Mouse (Mus musculus): ENCODE measurements around the gene Tmem147. TPM values are rescaled to one million over a fixed set of nuclear protein-coding genes. Genes with fewer than 3 reads are reported as not detected.

Tmem147 gene
- 231 and 307 TPM in 2 replicates for polyA plus RNA-seq (2015; fragmentation: Nextera tagmentation; extraction: Ambion mirVana)

GRCm38 (mm10) chr7:30729396-30730063 is at the start of gene Tmem147:
Gene Tmem147 (minus strand): TSS chr7:30729540.

GRCm38 (mm10) chr7:30763456-30763855 is 34.1 kb upstream of the Tmem147 start, which contains the start of gene Dmkn:
Gene Dmkn (plus strand): TSS chr7:30763756.

GRCm38 (mm10) chr7:30751086-30751669 is 21.8 kb upstream of the Tmem147 start, which contains the start of gene Sbsn:
Gene Sbsn (plus strand): TSS chr7:30751471.

GRCm38 (mm10) chr7:30743617-30744016 is 14.3 kb upstream of the Tmem147 start, which contains the start of gene Gapdhs:
Gene Gapdhs (minus strand): TSS chr7:30743681.

GRCm38 (mm10) chr7:30711942-30712341 is 17.4 kb downstream of the Tmem147 start, which contains the start of gene Atp4a:
Gene Atp4a (plus strand): TSS chr7:30712209.

GRCm38 (mm10) chr7:30698589-30698988 is 30.8 kb downstream of the Tmem147 start, which contains the start of gene 2200002J24Rik:
Gene 2200002J24Rik (plus strand): TSS chr7:30698926.

Other genes starting within 250 kb of the Tmem147 start
- 3.3 and 7.4 TPM in 2 replicates for gene Prodh2, start 235.9 kb downstream of the Tmem147 start, polyA plus RNA-seq (2015; fragmentation: Nextera tagmentation; extraction: Ambion mirVana)
- gene Arhgap33, start 194.5 kb downstream of the Tmem147 start, polyA plus RNA-seq (2015; fragmentation: Nextera tagmentation; extraction: Ambion mirVana) = 5.8 and 11.5 TPM in 2 replicates
- gene Hspb6, start 177.4 kb downstream of the Tmem147 start, polyA plus RNA-seq (2015; fragmentation: Nextera tagmentation; extraction: Ambion mirVana) = 21.9 and 51.7 TPM in 2 replicates
- 5.8 and 6.8 TPM in 2 replicates for gene Proser3, start 177.2 kb downstream of the Tmem147 start, polyA plus RNA-seq (2015; fragmentation: Nextera tagmentation; extraction: Ambion mirVana)
- gene Lin37, start 169.7 kb downstream of the Tmem147 start, polyA plus RNA-seq (2015; fragmentation: Nextera tagmentation; extraction: Ambion mirVana) = 57.6 and 67.2 TPM in 2 replicates
- gene U2af1l4, start 166.2 kb downstream of the Tmem147 start, polyA plus RNA-seq (2015; fragmentation: Nextera tagmentation; extraction: Ambion mirVana) = 83.5 and 101 TPM in 2 replicates
- 2.8 and 5.1 TPM in 2 replicates for gene Gm49396, start 166.2 kb downstream of the Tmem147 start, polyA plus RNA-seq (2015; fragmentation: Nextera tagmentation; extraction: Ambion mirVana)
- gene Psenen, start 165.9 kb downstream of the Tmem147 start, polyA plus RNA-seq (2015; fragmentation: Nextera tagmentation; extraction: Ambion mirVana) = 179 and 205 TPM in 2 replicates
- gene Igflr1, start 164.1 kb downstream of the Tmem147 start, polyA plus RNA-seq (2015; fragmentation: Nextera tagmentation; extraction: Ambion mirVana) = 0.72 and 1.8 TPM in 2 replicates
- gene Kmt2b, start 140.8 kb downstream of the Tmem147 start, polyA plus RNA-seq (2015; fragmentation: Nextera tagmentation; extraction: Ambion mirVana) = 3.7 and 4.5 TPM in 2 replicates
- gene Zbtb32, start 130.6 kb downstream of the Tmem147 start, polyA plus RNA-seq (2015; fragmentation: Nextera tagmentation; extraction: Ambion mirVana) = 0.11 and 0.51 TPM in 2 replicates
- 0.55 and 0.79 TPM in 2 replicates for gene Upk1a, start 116.7 kb downstream of the Tmem147 start, polyA plus RNA-seq (2015; fragmentation: Nextera tagmentation; extraction: Ambion mirVana)
- gene Cox6b1, start 103.4 kb downstream of the Tmem147 start, polyA plus RNA-seq (2015; fragmentation: Nextera tagmentation; extraction: Ambion mirVana) = 1,273 and 1,293 TPM in 2 replicates
- gene Etv2, start 93.7 kb downstream of the Tmem147 start, polyA plus RNA-seq (2015; fragmentation: Nextera tagmentation; extraction: Ambion mirVana) = not detected in 2 replicates
- gene Rbm42, start 79.2 kb downstream of the Tmem147 start, polyA plus RNA-seq (2015; fragmentation: Nextera tagmentation; extraction: Ambion mirVana) = 83.9 and 102 TPM in 2 replicates
- 14.3 and 19.0 TPM in 2 replicates for gene Haus5, start 64.5 kb downstream of the Tmem147 start, polyA plus RNA-seq (2015; fragmentation: Nextera tagmentation; extraction: Ambion mirVana)
- gene Pmis2, start 57.9 kb downstream of the Tmem147 start, polyA plus RNA-seq (2015; fragmentation: Nextera tagmentation; extraction: Ambion mirVana) = not detected in 2 replicates
- gene 2200002J24Rik, start 30.6 kb downstream of the Tmem147 start, polyA plus RNA-seq (2015; fragmentation: Nextera tagmentation; extraction: Ambion mirVana) = 10.8 and 14.4 TPM in 2 replicates
- gene Atp4a, start 17.3 kb downstream of the Tmem147 start, polyA plus RNA-seq (2015; fragmentation: Nextera tagmentation; extraction: Ambion mirVana) = 2.5 and 2.7 TPM in 2 replicates
- gene Gapdhs, start 14.1 kb upstream of the Tmem147 start, polyA plus RNA-seq (2015; fragmentation: Nextera tagmentation; extraction: Ambion mirVana) = 0.11 and 0.35 TPM in 2 replicates
- gene Sbsn, start 21.9 kb upstream of the Tmem147 start, polyA plus RNA-seq (2015; fragmentation: Nextera tagmentation; extraction: Ambion mirVana) = 16.2 and 29.7 TPM in 2 replicates
- gene Dmkn, start 34.2 kb upstream of the Tmem147 start, polyA plus RNA-seq (2015; fragmentation: Nextera tagmentation; extraction: Ambion mirVana) = 49.0 and 57.0 TPM in 2 replicates
- 32.6 and 84.5 TPM in 2 replicates for gene Krtdap, start 58.4 kb upstream of the Tmem147 start, polyA plus RNA-seq (2015; fragmentation: Nextera tagmentation; extraction: Ambion mirVana)
- gene Ffar2, start 94.2 kb upstream of the Tmem147 start, polyA plus RNA-seq (2015; fragmentation: Nextera tagmentation; extraction: Ambion mirVana) = 0.25 and 0.35 TPM in 2 replicates
- gene Ffar3, start 126.6 kb upstream of the Tmem147 start, polyA plus RNA-seq (2015; fragmentation: Nextera tagmentation; extraction: Ambion mirVana) = 2.1 and 5.5 TPM in 2 replicates
- not detected in 2 replicates for gene Ffar1, start 132.0 kb upstream of the Tmem147 start, polyA plus RNA-seq (2015; fragmentation: Nextera tagmentation; extraction: Ambion mirVana)
- 0.36 and 0.40 TPM in 2 replicates for gene Cd22, start 150.8 kb upstream of the Tmem147 start, polyA plus RNA-seq (2015; fragmentation: Nextera tagmentation; extraction: Ambion mirVana)
- 0.27 and 0.55 TPM in 2 replicates for gene Mag, start 185.3 kb upstream of the Tmem147 start, polyA plus RNA-seq (2015; fragmentation: Nextera tagmentation; extraction: Ambion mirVana)
- gene Hamp2, start 195.1 kb upstream of the Tmem147 start, polyA plus RNA-seq (2015; fragmentation: Nextera tagmentation; extraction: Ambion mirVana) = 0.50 TPM in 1 of 2 replicates, not detected in the other
- gene Hamp, start 214.5 kb upstream of the Tmem147 start, polyA plus RNA-seq (2015; fragmentation: Nextera tagmentation; extraction: Ambion mirVana) = 2.9 and 4.7 TPM in 2 replicates
- 17.0 and 22.5 TPM in 2 replicates for gene Usf2, start 227.3 kb upstream of the Tmem147 start, polyA plus RNA-seq (2015; fragmentation: Nextera tagmentation; extraction: Ambion mirVana)
- gene Lsr, start 243.9 kb upstream of the Tmem147 start, polyA plus RNA-seq (2015; fragmentation: Nextera tagmentation; extraction: Ambion mirVana) = 6.0 and 8.3 TPM in 2 replicates
- gene Fam187b, start 244.2 kb upstream of the Tmem147 start, polyA plus RNA-seq (2015; fragmentation: Nextera tagmentation; extraction: Ambion mirVana) = 0.61 and 0.90 TPM in 2 replicates